Mouse (Mus musculus) adrenal gland, postnatal 4 days (tissue): ENCODE measurements around the gene Mnd1. TPM values are rescaled to one million over a fixed set of nuclear protein-coding genes. Genes with fewer than 3 reads are reported as not detected.

Source experiments
- DNase-seq, 2 experiments: peaks; one replicate each; pipeline ENCODE4 v3.0.0; 2021 to 2022; ENCODE audit warnings: low spot score in 2 of 2, mixed read lengths in 2 of 2
- total RNA-seq, 2 experiments: library from RNA; stranded (reverse); gene quantifications; 2 replicates each; pipeline ENCODE4 v1.2.3; 2021

Mnd1 gene
- total RNA-seq, 2 experiments from 2014 or later: 18.8 to 24.0 TPM

- no peak for DNase-seq
These were observed 96.3 kb downstream of the Mnd1 start for GRCm38 (mm10) chr3:84059261-84059660.

- no peak for DNase-seq
These were observed 106.8 kb downstream of the Mnd1 start for GRCm38 (mm10) chr3:84048729-84049175.

- no peak for DNase-seq
These were observed 109.4 kb downstream of the Mnd1 start for GRCm38 (mm10) chr3:84046206-84046605.

GRCm38 (mm10) chr3:84041739-84042138 is 113.8 kb downstream of the Mnd1 start:
- DNase-seq: no peak

GRCm38 (mm10) chr3:84040476-84041082 is 115.0 kb downstream of the Mnd1 start:
- DNase-seq: peak in 1 of 2 experiments; percentile 19

- peak; percentile 65 to 70 for DNase-seq
These were observed 115.7 kb downstream of the Mnd1 start, which contains the start of gene Tmem131l for GRCm38 (mm10) chr3:84039646-84040475. TSS of gene Tmem131l (minus strand) at chr3:84040175.

- peak in 1 of 2 experiments; percentile 29 for DNase-seq
These were observed 116.5 kb downstream of the Mnd1 start for GRCm38 (mm10) chr3:84038981-84039645.

- no peak for DNase-seq
These were observed 117.5 kb downstream of the Mnd1 start for GRCm38 (mm10) chr3:84038126-84038525.

Other genes starting within 250 kb of the Mnd1 start
- gene Tmem131l, start 115.6 kb downstream of the Mnd1 start, total RNA-seq: 10 to 100 TPM; 77.1 to 81.0 TPM
- gene Gm6525, start 18.3 kb upstream of the Mnd1 start, total RNA-seq: not detected
- gene Trim2, start 151.1 kb upstream of the Mnd1 start, total RNA-seq: 10 to 100 TPM; 59.5 to 71.3 TPM